Mouse (Mus musculus): ENCODE measurements around the gene Ppp1r12a. TPM values are rescaled to one million over a fixed set of nuclear protein-coding genes. Genes with fewer than 3 reads are reported as not detected.

Ppp1r12a gene
- polyA plus RNA-seq, 1 experiment from 2014 or later = 69.6 TPM

DNA sequence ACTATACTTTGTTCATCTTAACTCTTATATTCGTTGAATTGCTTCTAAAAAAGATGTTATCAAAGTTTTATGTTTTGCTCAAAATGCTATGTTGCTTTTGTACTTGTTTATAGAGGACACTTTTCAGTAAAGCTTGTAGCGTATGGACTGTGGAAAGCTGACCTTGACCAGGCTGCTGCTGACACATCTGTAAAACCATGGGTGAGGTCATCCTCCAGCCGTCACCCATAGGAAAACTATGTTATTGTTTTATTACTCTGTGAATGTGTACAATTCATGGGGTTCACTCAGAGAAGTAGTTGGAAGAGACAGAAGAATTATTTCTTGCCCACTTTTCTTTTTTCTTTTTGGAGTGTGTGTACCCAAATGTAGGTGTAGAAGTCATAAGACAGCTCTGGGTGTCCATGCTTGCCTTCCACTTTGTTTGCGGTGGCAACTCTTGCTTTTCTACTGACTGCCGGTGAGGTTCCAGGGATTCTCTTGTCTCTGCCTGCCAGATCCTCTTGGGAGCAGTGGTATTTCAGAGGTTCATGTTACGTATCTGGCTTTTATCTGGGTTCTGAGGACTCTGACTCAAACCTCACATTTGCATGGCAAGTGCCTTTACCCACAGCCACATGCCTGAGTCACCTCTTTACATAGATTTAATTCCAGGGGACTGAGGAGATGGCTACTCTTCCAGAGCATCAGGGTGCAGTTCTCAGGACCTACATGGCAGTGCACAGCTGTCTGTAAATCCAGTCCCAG, 11.0 kb downstream of the Ppp1r12a start:
- H3K27ac ChIP-seq = no peak overlapping the region
- DNase-seq (ENCODE audit: low spot score) = no peak
- no peak for ATAC-seq (ENCODE audit: low FRiP score)
- H3K4me1 ChIP-seq (replicated peaks; ENCODE audit: control insufficient read depth, insufficient read depth, low read length) = peaks cover 5% of the 10 kb centered on the region; the same call in 1 of the 2 replicates
- H3K27me3 ChIP-seq (ENCODE audit: control insufficient read depth, insufficient read depth, low read length) = no peaks in the 10 kb centered on the region
- no peak overlapping the region for H3K4me3 ChIP-seq (replicated peaks; ENCODE audit: low read length)
- H3K9me3 ChIP-seq (ENCODE audit: control insufficient read depth, low read length) = no peaks in the 10 kb centered on the region
- no peaks in the 10 kb centered on the region for H3K36me3 ChIP-seq (replicated peaks; ENCODE audit: control insufficient read depth, insufficient read depth)
- no peak overlapping the region for H3K4me2 ChIP-seq (replicated peaks)
- no peak overlapping the region for H3K9ac ChIP-seq
- 82% methylated on average over 6 of the region's 6 CpGs for WGBS

DNA sequence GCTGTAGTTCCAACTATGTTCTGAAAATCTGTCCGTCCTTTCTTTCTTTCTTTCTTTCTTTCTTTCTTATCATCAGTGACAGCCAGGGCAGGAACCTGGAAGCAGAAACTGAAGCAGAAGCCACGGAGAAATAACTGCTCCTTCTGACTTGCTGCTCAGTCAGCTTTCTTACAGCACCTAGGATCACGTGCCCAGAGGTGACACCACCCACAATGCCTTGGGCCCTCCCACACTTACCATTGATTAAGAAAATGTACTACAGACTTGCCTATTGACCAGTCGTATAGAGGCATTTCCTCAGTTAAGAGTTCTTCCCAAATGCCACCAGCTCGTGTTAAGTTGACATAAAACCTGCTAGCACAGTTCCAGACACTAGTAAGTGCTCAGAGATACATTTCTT, 12.1 kb downstream of the Ppp1r12a start:
- Histone ChIP-seq H3K9ac (no peak overlapping the region), H3K4me1 (replicated peaks; ENCODE audit: control insufficient read depth, insufficient read depth, low read length) (peaks cover 5% of the 10 kb centered on the region; the same call in 1 of the 2 replicates), H3K36me3 (replicated peaks; ENCODE audit: control insufficient read depth, insufficient read depth) (no peaks in the 10 kb centered on the region), H3K27ac (no peak overlapping the region), H3K4me3 (replicated peaks; ENCODE audit: low read length) (no peak overlapping the region), H3K9me3 (ENCODE audit: control insufficient read depth, low read length) (no peaks in the 10 kb centered on the region), H3K27me3 (ENCODE audit: control insufficient read depth, insufficient read depth, low read length) (no peaks in the 10 kb centered on the region), H3K4me2 (replicated peaks) (no peak overlapping the region)
- ATAC-seq (ENCODE audit: low FRiP score) = no peak
- WGBS = 87% methylated on average over 5 of the region's 5 CpGs
- DNase-seq (ENCODE audit: low spot score) = no peak

DNA sequence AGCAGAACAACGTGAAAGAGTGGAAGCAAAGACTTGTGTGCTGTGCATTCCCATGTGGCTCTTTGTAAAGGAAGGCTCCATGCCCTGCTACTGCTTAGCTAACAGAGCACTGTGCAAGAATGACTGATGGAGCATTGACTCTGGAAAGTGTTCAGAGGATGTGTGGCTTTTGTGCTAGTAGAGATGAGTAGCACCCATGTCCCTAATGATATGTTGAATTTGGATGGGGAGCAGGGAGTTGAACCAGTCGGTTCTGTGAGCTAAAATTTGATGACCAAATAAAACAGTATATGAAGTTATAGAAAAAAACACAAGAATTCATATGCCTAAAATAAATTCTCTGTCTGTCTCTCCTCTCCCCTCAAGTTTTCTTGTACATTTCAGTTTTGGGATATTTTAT, 13.9 kb downstream of the Ppp1r12a start:
- DNase-seq (ENCODE audit: low spot score) (no peak), ATAC-seq (ENCODE audit: low FRiP score) (no peak)
- no peaks in the 10 kb centered on the region for H3K9me3 ChIP-seq (ENCODE audit: control insufficient read depth, low read length)
- 73% methylated on average over 2 of the region's 2 CpGs for WGBS
- no peak overlapping the region for H3K4me3 ChIP-seq (replicated peaks; ENCODE audit: low read length)
- no peaks in the 10 kb centered on the region for H3K36me3 ChIP-seq (replicated peaks; ENCODE audit: control insufficient read depth, insufficient read depth)
- H3K9ac ChIP-seq = no peak overlapping the region
- no peak overlapping the region for H3K27ac ChIP-seq
- H3K4me1 ChIP-seq (replicated peaks; ENCODE audit: control insufficient read depth, insufficient read depth, low read length) = peaks cover 6% of the 10 kb centered on the region; the same call in 1 of the 2 replicates
- H3K27me3 ChIP-seq (ENCODE audit: control insufficient read depth, insufficient read depth, low read length) = no peaks in the 10 kb centered on the region
- no peak overlapping the region for H3K4me2 ChIP-seq (replicated peaks)

DNA sequence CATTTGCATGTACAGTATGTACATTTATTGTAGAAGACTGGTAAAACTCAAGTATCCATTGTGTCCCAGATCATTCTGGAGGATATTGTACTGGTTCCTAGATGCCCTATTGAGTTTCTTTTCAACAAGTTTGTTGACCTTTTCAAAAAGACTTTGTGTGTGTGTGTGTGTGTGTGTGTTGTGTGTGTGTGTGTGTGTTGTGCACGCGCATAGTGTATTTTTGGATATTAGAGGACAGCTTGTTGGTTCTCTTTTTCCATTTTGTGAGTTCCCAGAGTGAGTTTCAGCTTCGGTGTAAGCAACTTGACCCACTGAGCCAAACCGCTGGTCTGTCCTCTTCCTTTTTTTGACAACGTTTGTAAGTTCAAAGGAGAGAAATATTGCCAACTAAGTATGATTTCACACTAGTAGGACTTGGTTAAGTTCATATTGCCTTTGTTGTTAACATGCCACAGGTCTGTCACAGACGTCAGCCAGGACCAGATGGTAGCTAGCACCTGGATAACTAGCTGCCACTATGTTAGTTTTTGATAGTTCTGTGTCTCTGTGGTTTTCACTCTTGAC, 16.4 kb downstream of the Ppp1r12a start:
- Histone ChIP-seq H3K36me3 (replicated peaks; ENCODE audit: control insufficient read depth, insufficient read depth) (no peaks in the 10 kb centered on the region), H3K9me3 (ENCODE audit: control insufficient read depth, low read length) (no peaks in the 10 kb centered on the region), H3K27ac (no peak overlapping the region), H3K4me3 (replicated peaks; ENCODE audit: low read length) (no peak overlapping the region), H3K27me3 (ENCODE audit: control insufficient read depth, insufficient read depth, low read length) (no peaks in the 10 kb centered on the region), H3K4me2 (replicated peaks) (no peak overlapping the region), H3K4me1 (replicated peaks; ENCODE audit: control insufficient read depth, insufficient read depth, low read length) (peaks cover 10% of the 10 kb centered on the region; the same call in 1 of the 2 replicates), H3K9ac (no peak overlapping the region)
- DNase-seq (ENCODE audit: low spot score) (no peak), ATAC-seq (ENCODE audit: low FRiP score) (no peak)
- WGBS = 90% methylated on average over 6 of the region's 6 CpGs

DNA sequence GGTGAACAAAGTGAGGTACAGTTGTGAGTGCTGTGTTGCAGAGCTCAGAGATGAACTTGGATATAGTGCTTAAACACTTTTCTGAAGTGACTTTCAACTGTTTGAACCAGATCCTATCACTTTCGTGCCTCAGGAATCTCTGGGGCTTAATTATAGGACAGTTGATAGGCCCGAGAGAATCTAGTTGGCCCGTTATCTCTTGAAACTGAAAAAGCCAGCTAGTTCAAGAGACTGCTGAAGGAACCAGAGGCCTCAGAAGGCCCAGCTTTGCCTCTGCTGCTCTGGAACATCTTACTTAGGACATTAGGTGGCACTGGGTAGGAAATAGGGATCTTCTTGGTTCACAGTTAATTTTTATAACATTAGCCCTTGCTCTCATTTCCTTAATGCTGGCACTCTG, 17.4 kb downstream of the Ppp1r12a start:
- no peak overlapping the region for H3K9ac ChIP-seq
- H3K4me3 ChIP-seq (replicated peaks; ENCODE audit: low read length) = no peak overlapping the region
- 62% methylated on average over 3 of the region's 3 CpGs for WGBS
- H3K36me3 ChIP-seq (replicated peaks; ENCODE audit: control insufficient read depth, insufficient read depth) = no peaks in the 10 kb centered on the region
- peaks cover 10% of the 10 kb centered on the region; the same call in 1 of the 2 replicates for H3K4me1 ChIP-seq (replicated peaks; ENCODE audit: control insufficient read depth, insufficient read depth, low read length)
- H3K9me3 ChIP-seq (ENCODE audit: control insufficient read depth, low read length) = no peaks in the 10 kb centered on the region
- H3K27me3 ChIP-seq (ENCODE audit: control insufficient read depth, insufficient read depth, low read length) = no peaks in the 10 kb centered on the region
- DNase-seq (ENCODE audit: low spot score) (no peak), ATAC-seq (ENCODE audit: low FRiP score) (no peak)
- H3K27ac ChIP-seq = no peak overlapping the region
- no peak overlapping the region for H3K4me2 ChIP-seq (replicated peaks)

DNA sequence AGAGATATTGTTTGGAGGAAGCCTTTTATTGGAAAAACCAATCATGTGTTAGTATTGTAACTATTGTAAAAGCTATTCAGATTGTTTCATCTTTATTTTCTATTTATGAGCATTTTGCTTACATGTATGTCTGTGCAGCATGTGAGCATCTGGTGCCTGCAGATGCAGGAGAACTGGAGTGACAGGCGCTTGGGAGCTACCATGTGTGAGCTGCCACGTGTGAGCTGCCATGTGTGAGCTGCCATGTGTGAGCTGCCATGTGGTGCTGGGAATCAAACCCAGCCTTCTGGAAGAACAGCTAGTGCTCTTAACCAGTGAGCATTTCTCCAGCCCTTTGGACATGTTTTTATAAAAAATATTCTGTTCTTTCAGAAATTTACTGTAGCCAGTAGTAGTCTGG, 18.3 kb downstream of the Ppp1r12a start:
- no peaks in the 10 kb centered on the region for H3K36me3 ChIP-seq (replicated peaks; ENCODE audit: control insufficient read depth, insufficient read depth)
- no peak overlapping the region for H3K4me2 ChIP-seq (replicated peaks)
- no peak overlapping the region for H3K9ac ChIP-seq
- ATAC-seq (ENCODE audit: low FRiP score) (no peak), DNase-seq (ENCODE audit: low spot score) (no peak)
- H3K27me3 ChIP-seq (ENCODE audit: control insufficient read depth, insufficient read depth, low read length) = no peaks in the 10 kb centered on the region
- no peak overlapping the region for H3K27ac ChIP-seq
- 85% methylated on average over 2 of the region's 2 CpGs for WGBS
- H3K4me1 ChIP-seq (replicated peaks; ENCODE audit: control insufficient read depth, insufficient read depth, low read length) = peaks cover 13% of the 10 kb centered on the region; the same call in 1 of the 2 replicates
- no peak overlapping the region for H3K4me3 ChIP-seq (replicated peaks; ENCODE audit: low read length)
- no peaks in the 10 kb centered on the region for H3K9me3 ChIP-seq (ENCODE audit: control insufficient read depth, low read length)

DNA sequence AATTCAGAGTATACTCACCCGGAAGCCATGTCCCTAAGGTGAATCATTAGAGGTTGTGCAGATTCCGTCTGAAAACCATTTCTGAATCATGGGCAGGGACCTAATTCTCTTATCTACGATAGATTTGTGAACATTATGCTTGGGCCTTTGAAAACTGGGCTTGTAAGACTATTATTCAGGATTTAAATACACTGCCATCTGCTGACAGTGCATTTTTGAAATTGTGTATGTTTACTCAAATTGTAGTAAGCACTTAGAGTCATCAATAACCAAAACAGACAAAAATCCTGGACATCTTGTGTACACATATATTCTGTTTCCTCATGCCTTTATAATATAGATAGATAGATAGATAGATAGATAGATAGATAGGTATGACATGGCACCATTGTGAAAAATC, 19.9 kb downstream of the Ppp1r12a start:
- Histone ChIP-seq H3K4me1 (replicated peaks; ENCODE audit: control insufficient read depth, insufficient read depth, low read length) (peaks cover 13% of the 10 kb centered on the region; the same call in 1 of the 2 replicates), H3K9me3 (ENCODE audit: control insufficient read depth, low read length) (no peaks in the 10 kb centered on the region), H3K9ac (no peak overlapping the region), H3K4me2 (replicated peaks) (no peak overlapping the region), H3K27ac (no peak overlapping the region), H3K27me3 (ENCODE audit: control insufficient read depth, insufficient read depth, low read length) (no peaks in the 10 kb centered on the region), H3K36me3 (replicated peaks; ENCODE audit: control insufficient read depth, insufficient read depth) (no peaks in the 10 kb centered on the region), H3K4me3 (replicated peaks; ENCODE audit: low read length) (no peak overlapping the region)
- 74% methylated on average over 3 of the region's 3 CpGs for WGBS
- no peak for ATAC-seq (ENCODE audit: low FRiP score)
- no peak for DNase-seq (ENCODE audit: low spot score)

DNA sequence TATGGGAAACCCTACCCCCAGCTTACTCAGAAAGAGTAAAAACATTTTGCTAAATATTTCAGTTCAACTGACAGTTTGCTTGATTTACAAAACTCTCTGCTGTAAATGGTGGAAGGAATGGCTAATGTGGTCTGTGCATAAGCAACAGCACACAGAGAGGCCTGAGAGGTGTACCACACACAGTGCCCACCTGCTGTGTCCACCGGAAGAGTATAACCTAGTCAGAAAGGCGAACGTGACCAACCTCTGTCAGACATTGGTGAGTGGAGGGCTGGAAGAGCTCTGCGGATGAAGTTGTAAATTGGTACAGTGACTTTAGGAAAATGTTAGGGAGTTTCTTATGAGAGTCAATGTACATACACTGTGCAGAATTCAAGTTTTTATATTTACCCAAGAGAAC, 20.4 kb downstream of the Ppp1r12a start:
- Histone ChIP-seq H3K36me3 (replicated peaks; ENCODE audit: control insufficient read depth, insufficient read depth) (no peaks in the 10 kb centered on the region), H3K4me3 (replicated peaks; ENCODE audit: low read length) (no peak overlapping the region), H3K27me3 (ENCODE audit: control insufficient read depth, insufficient read depth, low read length) (no peaks in the 10 kb centered on the region), H3K4me1 (replicated peaks; ENCODE audit: control insufficient read depth, insufficient read depth, low read length) (peaks cover 13% of the 10 kb centered on the region; the same call in 1 of the 2 replicates), H3K9me3 (ENCODE audit: control insufficient read depth, low read length) (no peaks in the 10 kb centered on the region), H3K9ac (no peak overlapping the region), H3K27ac (no peak overlapping the region), H3K4me2 (replicated peaks) (no peak overlapping the region)
- 75% methylated on average over 4 of the region's 4 CpGs for WGBS
- ATAC-seq (ENCODE audit: low FRiP score) (no peak), DNase-seq (ENCODE audit: low spot score) (no peak)

DNA sequence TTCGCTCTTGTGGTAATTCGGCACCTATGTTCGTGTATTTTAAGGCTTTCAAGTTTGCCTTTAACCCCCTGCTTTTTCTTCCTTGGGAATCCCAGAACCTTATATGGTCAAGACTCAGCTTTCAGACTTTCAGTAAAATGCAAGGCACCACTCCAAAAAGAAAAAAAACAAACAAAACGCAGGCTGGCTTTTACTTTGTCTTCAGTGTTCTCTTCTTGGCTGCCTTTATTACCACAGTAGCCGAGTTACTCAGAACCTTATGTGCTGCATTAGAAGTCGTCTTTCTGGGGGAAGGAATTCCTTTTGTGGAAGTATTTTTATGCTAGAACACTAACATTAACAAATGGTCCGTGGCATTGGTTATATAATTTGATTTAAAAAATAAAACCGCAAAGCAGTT, 22.8 kb downstream of the Ppp1r12a start:
- Histone ChIP-seq H3K9me3 (ENCODE audit: control insufficient read depth, low read length) (no peaks in the 10 kb centered on the region), H3K27ac (no peak overlapping the region; the same call in 1 of the 2 replicates), H3K4me3 (replicated peaks; ENCODE audit: low read length) (no peak overlapping the region), H3K36me3 (replicated peaks; ENCODE audit: control insufficient read depth, insufficient read depth) (no peaks in the 10 kb centered on the region), H3K4me1 (replicated peaks; ENCODE audit: control insufficient read depth, insufficient read depth, low read length) (peaks cover 17% of the 10 kb centered on the region; the same call in 1 of the 2 replicates), H3K4me2 (replicated peaks) (no peak overlapping the region), H3K27me3 (ENCODE audit: control insufficient read depth, insufficient read depth, low read length) (no peaks in the 10 kb centered on the region), H3K9ac (no peak overlapping the region)
- 75% methylated on average over 8 of the region's 8 CpGs for WGBS
- DNase-seq (ENCODE audit: low spot score) = no peak
- ATAC-seq (ENCODE audit: low FRiP score) = no peak
